Mouse (Mus musculus) spleen, postnatal 36 days (tissue): ENCODE measurements around the gene Pou3f4.
"Not testable (repeated sequence)": the region's sequence is repeated elsewhere in the genome, so short reads cannot be mapped to it uniquely, and the experiment has no call there.

ENCODE experiments used
- DNase-seq, 2 experiments: peaks; one replicate each; pipeline ENCODE4 v3.0.0; 2022; ENCODE audit warnings: low spot score in 2 of 2, mixed read lengths in 1 of 2

The Pou3f4 gene

DNA sequence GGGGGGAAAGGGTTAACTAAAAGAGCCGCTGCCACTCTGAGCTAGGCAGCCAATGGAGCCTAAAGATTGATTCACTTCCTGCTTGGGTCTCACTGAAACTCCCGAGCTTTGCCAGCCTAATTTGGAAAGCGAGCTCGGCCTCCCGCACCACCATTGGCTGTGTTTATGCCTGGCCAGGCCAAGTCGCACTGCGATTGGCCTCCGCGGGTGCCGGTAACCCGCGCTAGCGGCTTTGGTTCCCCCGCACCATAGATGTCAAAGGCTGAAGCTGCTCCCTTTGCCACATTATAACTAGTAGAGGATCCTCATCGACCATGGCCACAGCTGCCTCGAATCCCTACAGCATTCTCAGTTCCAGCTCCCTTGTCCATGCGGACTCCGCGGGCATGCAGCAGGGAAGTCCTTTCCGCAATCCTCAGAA, at the start of gene Pou3f4:
Gene Pou3f4, plus strand, starts transcription at position 130 of the 421 bp plus-strand sequence.
- no peak for DNase-seq

DNA sequence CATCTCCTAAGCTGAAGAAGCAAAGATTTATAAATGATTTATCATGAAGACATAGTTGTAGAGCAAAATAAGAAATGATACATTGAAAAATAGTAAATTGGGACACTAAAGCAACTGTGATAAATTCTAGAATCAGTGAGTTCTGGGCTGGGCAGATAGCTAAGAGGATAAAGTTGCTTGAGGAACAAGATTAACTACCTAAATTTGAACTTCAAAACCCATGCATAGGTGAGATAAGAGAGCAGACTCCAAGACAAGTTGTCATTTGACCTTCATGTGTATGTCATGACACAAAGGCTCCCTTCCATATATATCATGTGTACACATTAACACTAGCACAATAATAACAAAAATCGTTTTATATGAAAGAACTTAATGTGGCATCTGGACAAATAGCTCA, 48.1 kb upstream of the Pou3f4 start:
- DNase-seq, result no peak

DNA sequence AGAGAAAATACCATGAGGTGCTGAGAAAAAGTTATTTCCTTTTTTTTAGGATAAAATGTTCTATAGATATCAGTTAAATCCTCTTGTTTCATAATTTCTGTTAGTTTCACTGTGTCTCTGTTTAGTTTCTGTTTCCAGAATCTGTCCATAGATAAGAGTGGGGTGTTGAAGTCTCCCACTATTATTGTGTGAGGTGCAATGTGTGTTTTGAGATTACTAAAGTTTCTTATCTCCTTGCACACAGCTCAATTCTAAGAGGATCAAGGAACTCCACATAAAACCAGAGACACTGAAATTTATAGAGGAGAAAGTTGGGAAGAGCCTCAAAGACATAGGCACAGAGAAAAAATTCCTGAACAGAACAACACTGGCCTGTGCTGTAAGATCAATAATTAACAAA, 39.3 kb upstream of the Pou3f4 start:
- DNase-seq, result not testable (repeated sequence)

DNA sequence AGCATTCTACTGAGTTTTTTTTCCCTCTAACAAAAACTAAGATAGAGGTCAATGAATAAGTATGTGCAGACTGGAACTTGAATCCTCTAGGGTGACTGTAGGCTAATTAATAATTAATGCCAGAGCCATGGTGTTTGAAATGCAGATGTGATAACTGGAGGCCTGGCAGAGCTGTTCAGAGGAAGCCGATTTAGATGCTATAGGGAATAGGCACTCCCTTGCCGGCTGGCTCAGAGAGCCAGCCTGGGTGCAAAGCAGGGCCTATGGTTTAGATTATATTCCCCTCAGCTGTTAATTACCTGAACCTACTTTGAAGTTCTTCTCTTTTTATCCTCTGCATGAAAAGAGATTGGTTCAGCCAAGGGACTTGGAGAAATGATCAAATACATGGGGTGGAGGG, 11.6 kb upstream of the Pou3f4 start:
- DNase-seq, result no peak

DNA sequence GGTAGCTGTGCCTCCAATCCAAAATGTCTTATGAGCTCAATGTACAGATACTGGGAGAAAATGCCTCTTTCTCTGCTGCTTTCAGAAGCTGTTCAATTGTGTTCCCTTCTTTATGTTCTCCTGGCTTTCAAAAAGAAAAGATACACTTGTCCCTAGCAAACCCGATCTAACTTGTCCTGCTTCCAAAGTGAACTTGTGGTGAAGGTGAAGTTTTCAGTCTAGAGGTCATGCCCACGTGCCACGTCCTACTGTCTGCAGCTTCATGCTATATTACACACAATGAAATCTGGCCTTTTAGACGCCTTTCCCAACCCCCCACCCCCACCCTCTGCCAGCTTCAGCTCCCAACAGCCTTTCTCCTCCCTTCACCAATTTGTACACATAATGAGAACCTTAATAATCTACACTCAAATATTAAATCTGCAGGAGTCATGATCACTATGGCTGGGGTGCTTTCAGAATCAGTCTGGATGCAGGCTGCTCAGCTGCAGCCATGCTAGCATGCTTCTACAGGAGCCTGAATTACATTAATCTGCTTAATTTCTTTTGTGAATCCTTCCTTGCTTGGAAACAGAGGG, 4.0 kb upstream of the Pou3f4 start:
- no peak for DNase-seq

DNA sequence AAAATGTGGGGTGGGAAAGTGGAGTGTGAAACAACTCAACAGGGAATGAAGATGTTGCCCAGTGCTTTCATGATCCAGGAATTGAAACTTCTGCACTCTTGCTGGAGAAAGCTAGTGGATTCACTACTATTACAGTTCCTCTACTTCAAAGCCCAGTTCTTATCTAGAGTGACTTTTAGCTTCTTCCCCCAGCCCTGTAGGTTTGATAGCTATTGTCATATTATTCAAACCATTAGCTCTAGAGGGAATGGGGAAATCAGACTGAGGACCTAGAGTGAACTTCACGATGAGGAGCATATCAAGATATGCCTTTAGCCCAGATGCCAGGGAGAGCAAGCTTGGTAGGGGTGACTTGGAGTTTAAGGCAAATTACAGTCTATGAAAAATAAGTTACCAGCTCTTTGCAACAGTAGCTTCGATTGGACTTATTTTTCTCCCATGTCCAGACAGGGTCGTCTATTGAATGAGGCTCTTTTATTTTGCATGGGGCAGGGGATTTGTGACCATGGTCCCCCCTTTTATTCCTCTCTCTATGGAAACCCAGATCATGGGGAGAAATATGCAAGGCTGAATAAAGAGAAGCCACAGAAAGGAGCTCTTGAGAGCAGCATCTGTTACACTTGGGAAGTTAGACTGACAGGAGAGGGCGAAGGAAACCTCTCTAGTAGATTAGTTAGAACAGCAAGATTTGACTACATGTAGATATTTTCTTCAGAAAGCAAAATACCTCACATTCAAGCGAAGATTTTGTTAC, 3.1 kb upstream of the Pou3f4 start:
- no peak for DNase-seq

DNA sequence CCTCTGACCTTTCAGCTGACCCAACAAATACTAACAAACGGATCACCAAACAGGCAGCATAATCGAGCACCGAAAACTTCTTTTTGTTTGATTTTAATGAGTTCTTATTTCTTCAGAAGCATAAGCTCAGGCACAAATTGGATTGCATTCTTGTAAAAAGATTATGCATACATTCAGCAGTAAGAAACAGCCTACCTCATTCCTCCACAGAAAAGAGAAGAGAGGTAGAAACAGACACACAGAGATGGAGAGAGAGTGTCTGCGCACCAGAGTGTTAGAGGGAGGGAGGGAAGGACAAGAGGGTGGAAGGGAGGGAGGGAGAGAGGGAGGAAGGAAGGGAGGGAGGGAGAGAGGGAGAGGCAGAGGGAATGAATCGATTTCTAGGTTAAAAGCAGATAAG, 2.0 kb upstream of the Pou3f4 start:
- no peak for DNase-seq

DNA sequence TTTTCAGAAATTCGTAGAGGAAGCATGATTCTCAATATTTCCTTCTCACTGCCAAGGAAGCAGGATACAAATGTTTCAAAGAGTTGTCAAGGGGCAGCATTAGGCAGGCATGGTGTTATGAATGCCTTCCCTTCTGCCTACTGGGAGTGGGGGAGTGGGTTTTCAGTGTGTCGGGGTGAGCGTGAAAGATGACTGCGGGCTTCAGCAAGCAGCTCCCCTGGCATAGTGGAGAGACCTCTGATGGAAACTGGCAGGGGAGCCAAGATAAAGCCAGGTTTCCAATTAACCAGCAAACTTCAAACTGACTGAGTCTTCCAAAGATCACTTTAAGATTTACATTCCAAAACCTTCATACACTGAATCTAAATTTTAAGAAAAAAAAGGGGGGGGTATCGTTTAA, 679 bp upstream of the Pou3f4 start:
- no peak for DNase-seq

DNA sequence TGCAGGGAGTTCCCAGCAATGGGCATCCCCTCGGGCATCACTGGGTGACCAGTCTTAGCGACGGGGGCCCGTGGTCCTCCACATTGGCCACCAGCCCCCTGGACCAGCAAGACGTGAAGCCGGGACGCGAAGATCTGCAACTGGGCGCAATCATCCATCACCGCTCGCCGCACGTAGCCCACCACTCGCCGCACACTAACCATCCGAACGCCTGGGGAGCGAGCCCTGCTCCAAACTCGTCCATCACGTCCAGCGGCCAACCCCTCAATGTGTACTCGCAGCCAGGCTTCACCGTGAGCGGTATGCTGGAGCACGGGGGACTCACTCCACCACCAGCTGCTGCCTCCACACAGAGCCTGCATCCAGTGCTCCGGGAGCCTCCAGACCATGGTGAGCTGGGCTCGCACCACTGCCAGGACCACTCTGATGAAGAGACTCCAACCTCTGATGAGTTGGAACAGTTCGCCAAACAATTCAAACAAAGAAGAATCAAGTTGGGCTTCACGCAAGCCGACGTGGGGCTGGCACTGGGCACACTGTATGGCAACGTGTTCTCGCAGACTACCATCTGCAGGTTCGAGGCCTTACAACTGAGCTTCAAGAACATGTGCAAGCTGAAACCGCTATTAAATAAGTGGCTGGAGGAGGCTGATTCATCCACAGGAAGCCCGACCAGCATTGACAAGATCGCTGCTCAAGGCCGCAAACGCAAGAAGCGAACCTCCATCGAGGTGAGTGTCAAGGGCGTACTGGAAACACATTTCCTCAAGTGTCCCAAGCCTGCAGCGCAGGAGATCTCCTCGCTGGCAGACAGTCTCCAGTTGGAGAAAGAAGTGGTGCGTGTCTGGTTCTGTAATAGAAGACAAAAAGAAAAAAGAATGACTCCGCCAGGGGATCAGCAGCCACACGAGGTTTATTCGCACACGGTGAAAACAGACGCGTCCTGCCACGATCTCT, 790 bp downstream of the Pou3f4 start:
- no peak for DNase-seq

DNA sequence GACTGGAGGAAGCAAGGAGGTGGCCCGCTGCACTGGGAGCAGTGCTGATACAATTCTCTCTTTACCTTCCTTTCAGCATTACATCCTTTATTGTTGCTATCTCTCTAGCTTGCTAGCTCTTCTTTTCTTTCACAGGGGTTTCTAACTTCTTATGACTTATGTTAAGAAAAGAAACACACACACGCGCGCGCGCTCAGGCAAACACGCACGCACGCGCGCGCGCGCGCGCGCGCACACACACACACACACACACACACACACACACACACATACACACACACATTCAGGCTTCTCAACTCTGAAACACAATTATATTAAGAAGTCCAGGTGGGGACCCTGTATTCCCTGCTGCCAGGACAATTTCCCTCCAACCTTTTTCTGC, 1.5 kb downstream of the Pou3f4 start:
- DNase-seq, result no peak

DNA sequence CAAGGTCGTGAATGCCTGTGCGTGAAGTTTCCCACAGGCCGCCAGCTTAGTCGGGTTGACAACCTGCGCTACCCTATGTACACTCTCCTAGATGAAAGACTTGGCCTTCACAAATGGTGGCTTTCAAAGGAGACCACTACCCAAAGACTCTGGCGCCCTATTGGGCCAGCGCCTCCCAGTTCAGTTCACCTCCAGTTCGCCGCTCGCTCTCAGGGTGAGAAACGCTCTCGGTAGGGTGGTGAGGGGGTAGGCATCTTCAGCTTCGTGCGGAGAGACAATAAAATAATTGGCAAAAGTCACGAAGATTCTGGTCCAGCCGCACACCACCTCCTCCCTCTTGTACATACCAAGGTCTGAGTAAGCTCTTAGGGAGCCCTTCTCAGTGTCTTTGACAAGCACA, 2.5 kb downstream of the Pou3f4 start:
- no peak for DNase-seq

DNA sequence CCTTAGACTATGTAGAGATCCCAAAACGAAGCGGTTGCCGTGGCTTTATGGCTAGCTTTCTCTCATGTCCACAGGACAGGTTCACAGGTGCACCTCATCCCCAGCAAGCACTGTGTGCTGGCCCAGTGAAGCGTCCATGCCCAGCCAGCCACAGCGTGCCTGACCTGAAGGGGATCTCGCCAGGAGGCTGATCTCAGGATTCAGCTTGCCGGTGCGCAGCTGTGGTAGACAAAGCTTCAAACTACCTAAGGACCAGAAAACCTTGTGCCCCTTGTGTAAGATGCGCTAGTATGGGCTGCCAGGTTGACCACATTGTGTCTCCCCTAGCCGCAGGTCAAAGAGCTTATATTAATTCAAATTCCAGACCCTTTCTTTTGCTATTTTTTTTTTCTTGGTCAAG, 3.1 kb downstream of the Pou3f4 start:
- no peak for DNase-seq

DNA sequence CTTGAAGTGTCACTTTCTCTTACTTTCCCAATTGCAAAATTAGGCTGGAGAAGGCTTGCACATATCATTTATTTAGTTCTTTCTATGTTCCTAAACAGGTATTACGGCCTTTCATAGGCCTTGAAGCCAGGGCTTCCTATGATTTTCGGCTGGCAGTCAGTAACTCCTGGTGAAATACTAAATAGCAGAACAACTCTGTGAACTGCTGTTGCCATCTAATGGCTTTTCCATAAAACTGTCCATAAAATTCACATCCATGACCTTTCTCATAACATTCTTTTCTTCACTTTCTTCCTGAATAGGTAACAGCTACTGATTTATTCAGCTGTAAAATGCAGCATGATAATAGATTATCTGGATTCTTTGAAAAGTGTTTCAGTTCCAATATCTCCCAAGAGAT, 23.4 kb downstream of the Pou3f4 start:
- DNase-seq, result no peak

DNA sequence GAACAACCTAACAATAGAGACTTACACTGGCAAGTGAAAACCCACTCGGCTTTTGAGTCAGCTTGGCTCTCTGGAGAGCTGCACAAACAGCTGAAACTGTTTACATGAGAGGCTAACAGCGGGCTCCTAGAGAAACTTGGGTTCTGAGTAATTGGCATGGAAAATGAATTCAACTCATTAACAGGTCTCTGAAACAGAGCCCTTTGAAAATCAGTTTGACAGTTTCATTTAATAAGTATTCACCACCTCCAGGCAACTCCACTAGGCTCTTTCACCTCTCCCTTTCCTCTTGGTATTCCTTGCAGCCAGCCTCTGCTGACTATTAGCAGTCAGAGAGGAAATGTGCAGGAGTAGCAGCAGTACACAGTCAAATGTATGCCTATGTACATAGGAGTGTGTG, 37.2 kb downstream of the Pou3f4 start:
- no peak for DNase-seq
